Mouse (Mus musculus) heart, embryonic 11.5 days (tissue): ENCODE measurements around the gene Krt77. TPM values are rescaled to one million over a fixed set of nuclear protein-coding genes. Genes with fewer than 3 reads are reported as not detected.

ENCODE experiments used
- ATAC-seq: fragments of 200-750 bp; cut with Nextera tagmentation; replicated peaks from 2 replicates; pipeline ENCODE4 v1.8.0; 2017; ENCODE audit warnings: moderate library complexity; ENCODE audit not compliant: insufficient number of reproducible peaks, low FRiP score, low TSS enrichment
- H3K27ac ChIP-seq: fragments of 300-500 bp; sonication (generic); 2 replicates; pipeline ENCODE4 v1.5.1; 2014; ENCODE audit warnings: mild to moderate bottlenecking, low read depth, low read length
- H3K27me3 ChIP-seq: fragments of 300-500 bp; sonication (generic); 2 replicates; pipeline ENCODE4 v1.6.1; 2014; ENCODE audit warnings: mild to moderate bottlenecking, low read length, mixed read lengths; ENCODE audit not compliant: control insufficient read depth, insufficient read depth
- H3K36me3 ChIP-seq: fragments of 300-500 bp; sonication (generic); 2 replicates; pipeline ENCODE4 v1.6.1; 2014; ENCODE audit warnings: mild to moderate bottlenecking, low read length, moderate library complexity, mixed read lengths; ENCODE audit not compliant: control insufficient read depth, insufficient read depth
- H3K4me1 ChIP-seq: fragments of 300-500 bp; sonication (generic); 2 replicates; pipeline ENCODE4 v1.6.1; 2014; ENCODE audit warnings: low read length; ENCODE audit not compliant: control insufficient read depth, insufficient read depth
- H3K4me2 ChIP-seq: fragments of 300-500 bp; sonication (generic); 2 replicates; pipeline ENCODE4 v1.6.1; 2014; ENCODE audit warnings: mild to moderate bottlenecking, moderate library complexity
- H3K4me3 ChIP-seq: fragments of 300-500 bp; sonication (generic); 2 replicates; pipeline ENCODE4 v1.5.1; 2014; ENCODE audit warnings: low read depth, low read length
- H3K9ac ChIP-seq: fragments of 300-500 bp; sonication (generic); 2 replicates; pipeline ENCODE4 v1.6.1; 2014; ENCODE audit warnings: mild to moderate bottlenecking, low read depth, low read length, moderate library complexity
- H3K9me3 ChIP-seq: fragments of 300-500 bp; sonication (generic); replicated peaks from 2 replicates; pipeline ENCODE4 v1.6.1; 2016; ENCODE audit warnings: low read length; ENCODE audit not compliant: control insufficient read depth
- WGBS: fragments of 180-500 bp; shearing (Covaris S2); extraction: QIAGEN DNeasy Blood & Tissue Kit; methylation state at CpG from one replicate; pipeline ENCODE4 v1.1.7; 2014; ENCODE audit not compliant: insufficient replicate concordance; 5-methylcytosine and 5-hydroxymethylcytosine counted together
- microRNA-seq: library from miRNA; unstranded; fragments of <30 nt; microRNA quantifications from one replicate; pipeline ENCODE4, GENCODE M21; 2016; ENCODE audit warnings: borderline number of aligned reads
- polyA plus RNA-seq: library from polyadenylated mRNA; unstranded; fragments of >200 nt; fragmentation: Nextera tagmentation; extraction: Ambion mirVana; gene quantifications from 2 replicates; pipeline ENCODE4 v1.2.1, GENCODE M21; 2014

Gene Krt77
- polyA plus RNA-seq, 1 experiment from 2014 or later = not detected

DNA sequence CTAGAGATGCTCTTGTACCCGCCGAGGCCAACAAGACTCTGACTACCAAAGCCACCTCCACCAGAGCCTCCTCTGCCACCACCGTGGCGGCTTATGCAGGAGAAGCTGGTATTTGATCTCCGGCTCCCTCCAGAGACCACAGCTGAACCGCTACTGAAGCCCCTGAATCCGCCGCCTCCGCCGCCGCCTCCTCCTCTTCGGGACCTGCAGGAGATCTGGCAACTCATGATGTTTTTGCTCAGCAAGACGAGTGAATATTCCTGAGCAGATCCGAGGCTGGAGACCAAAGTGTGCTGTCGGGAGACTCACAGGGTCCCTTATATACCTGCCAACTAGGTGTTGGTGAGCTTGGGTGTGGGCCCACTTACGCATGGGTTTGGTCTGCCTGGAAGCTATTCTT is 51.6 kb downstream of the Krt77 start, which contains the start of gene Krt2:
Gene Krt2, minus strand, starts transcription at position 295 of the 400 bp plus-strand sequence.
- Histone ChIP-seq H3K27me3 (peaks cover 11% of the 10 kb centered on the region; the same call in 1 of the 2 replicates), H3K27ac (no peak within 1 kb of the TSS), H3K9me3 (no peaks in the 10 kb centered on the region), H3K4me2 (no peak within 1 kb of the TSS), H3K9ac (no peak within 1 kb of the TSS), H3K4me1 (no peaks in the 10 kb centered on the region), H3K4me3 (no peak within 1 kb of the TSS), H3K36me3 (no peaks in the 10 kb centered on the region)
- WGBS = 69% methylated on average over 16 of the region's 16 CpGs
- ATAC-seq = no peak

Small RNA genes lying within 50 kb of the gene (microRNA-seq; reads per million reads assigned to microRNA genes)
- not detected for gene Gm44356

Other genes with a start within 250 kb of the Krt77 start
- gene Gm5414, start 241.5 kb downstream of the Krt77 start, polyA plus RNA-seq = not detected in 2 replicates
- gene Gm5478, start 222.3 kb downstream of the Krt77 start, polyA plus RNA-seq = not detected in 2 replicates
- not detected in 2 replicates for gene Krt6b, start 189.4 kb downstream of the Krt77 start, polyA plus RNA-seq
- not detected in 2 replicates for gene Krt6a, start 175.4 kb downstream of the Krt77 start, polyA plus RNA-seq
- 0.13 and 0.23 TPM in 2 replicates for gene Krt5, start 156.8 kb downstream of the Krt77 start, polyA plus RNA-seq
- not detected in 2 replicates for gene Krt71, start 126.6 kb downstream of the Krt77 start, polyA plus RNA-seq
- gene Krt72, start 83.2 kb downstream of the Krt77 start, polyA plus RNA-seq = not detected in 2 replicates
- gene Krt73, start 67.4 kb downstream of the Krt77 start, polyA plus RNA-seq = not detected in 2 replicates
- not detected in 2 replicates for gene Krt2, start 51.5 kb downstream of the Krt77 start, polyA plus RNA-seq
- 0.31 and 0.87 TPM in 2 replicates for gene Krt1, start 18.9 kb downstream of the Krt77 start, polyA plus RNA-seq
- not detected in 2 replicates for gene Krt76, start 23.2 kb upstream of the Krt77 start, polyA plus RNA-seq
- gene Krt4, start 55.0 kb upstream of the Krt77 start, polyA plus RNA-seq = 0.07 TPM in 1 of 2 replicates, not detected in the other
- 1.2 and 1.7 TPM in 2 replicates for gene Krt79, start 70.6 kb upstream of the Krt77 start, polyA plus RNA-seq
- gene Krt78, start 84.6 kb upstream of the Krt77 start, polyA plus RNA-seq = not detected in 2 replicates
- gene Krt8, start 134.8 kb upstream of the Krt77 start, polyA plus RNA-seq = 30.4 and 36.8 TPM in 2 replicates
- gene Krt18, start 158.5 kb upstream of the Krt77 start, polyA plus RNA-seq = 39.3 and 41.9 TPM in 2 replicates
- 71.6 and 83.5 TPM in 2 replicates for gene Eif4b, start 204.1 kb upstream of the Krt77 start, polyA plus RNA-seq
- gene Tns2, start 230.7 kb upstream of the Krt77 start, polyA plus RNA-seq = 25.0 and 25.4 TPM in 2 replicates